Mouse (Mus musculus) heart, embryonic 11.5 days (tissue): Measurements from ENCODE around the gene Pip5k1c. TPM values are rescaled to one million over a fixed set of nuclear protein-coding genes. Genes with fewer than 3 reads are reported as not detected.

Experiments used
- ATAC-seq: fragments of 200-750 bp; cut with Nextera tagmentation; replicated peaks from 2 replicates; pipeline ENCODE4 v1.8.0; 2017; ENCODE audit warnings: moderate library complexity; ENCODE audit not compliant: insufficient number of reproducible peaks, low FRiP score, low TSS enrichment
- H3K27ac ChIP-seq: fragments of 300-500 bp; sonication (generic); 2 replicates; pipeline ENCODE4 v1.5.1; 2014; ENCODE audit warnings: mild to moderate bottlenecking, low read depth, low read length
- H3K27me3 ChIP-seq: fragments of 300-500 bp; sonication (generic); 2 replicates; pipeline ENCODE4 v1.6.1; 2014; ENCODE audit warnings: mild to moderate bottlenecking, low read length, mixed read lengths; ENCODE audit not compliant: control insufficient read depth, insufficient read depth
- H3K36me3 ChIP-seq: fragments of 300-500 bp; sonication (generic); 2 replicates; pipeline ENCODE4 v1.6.1; 2014; ENCODE audit warnings: mild to moderate bottlenecking, low read length, moderate library complexity, mixed read lengths; ENCODE audit not compliant: control insufficient read depth, insufficient read depth
- H3K4me1 ChIP-seq: fragments of 300-500 bp; sonication (generic); 2 replicates; pipeline ENCODE4 v1.6.1; 2014; ENCODE audit warnings: low read length; ENCODE audit not compliant: control insufficient read depth, insufficient read depth
- H3K4me2 ChIP-seq: fragments of 300-500 bp; sonication (generic); 2 replicates; pipeline ENCODE4 v1.6.1; 2014; ENCODE audit warnings: mild to moderate bottlenecking, moderate library complexity
- H3K4me3 ChIP-seq: fragments of 300-500 bp; sonication (generic); 2 replicates; pipeline ENCODE4 v1.5.1; 2014; ENCODE audit warnings: low read depth, low read length
- H3K9ac ChIP-seq: fragments of 300-500 bp; sonication (generic); 2 replicates; pipeline ENCODE4 v1.6.1; 2014; ENCODE audit warnings: mild to moderate bottlenecking, low read depth, low read length, moderate library complexity
- H3K9me3 ChIP-seq: fragments of 300-500 bp; sonication (generic); replicated peaks from 2 replicates; pipeline ENCODE4 v1.6.1; 2016; ENCODE audit warnings: low read length; ENCODE audit not compliant: control insufficient read depth
- WGBS: fragments of 180-500 bp; shearing (Covaris S2); extraction: QIAGEN DNeasy Blood & Tissue Kit; methylation state at CpG from one replicate; pipeline ENCODE4 v1.1.7; 2014; ENCODE audit not compliant: insufficient replicate concordance; 5-methylcytosine and 5-hydroxymethylcytosine counted together
- polyA plus RNA-seq: library from polyadenylated mRNA; unstranded; fragments of >200 nt; fragmentation: Nextera tagmentation; extraction: Ambion mirVana; gene quantifications from 2 replicates; pipeline ENCODE4 v1.2.1, GENCODE M21; 2014

The Pip5k1c gene
- polyA plus RNA-seq, 1 experiment from 2014 or later = 30.2 TPM

DNA sequence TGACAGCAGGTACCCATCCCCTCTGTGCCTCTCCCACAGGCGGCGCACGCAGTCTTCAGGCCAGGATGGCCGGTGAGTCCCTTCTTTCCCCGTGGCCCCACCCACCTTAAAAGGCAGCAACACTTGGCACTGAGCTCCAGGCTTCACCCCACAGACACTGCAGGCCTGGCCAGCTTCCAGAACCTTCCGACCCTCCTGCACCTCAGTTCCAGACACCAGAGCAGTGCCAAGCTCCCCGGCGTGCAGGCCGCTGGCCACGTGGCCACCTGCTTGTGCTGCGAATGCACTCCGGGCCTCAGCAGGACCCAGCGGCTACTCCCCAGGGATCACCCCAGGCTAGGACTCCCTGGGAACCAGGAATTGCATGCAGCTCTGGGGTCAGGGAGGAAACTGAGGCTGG lies 20.8 kb downstream of the Pip5k1c start:
- Histone ChIP-seq H3K27me3 (no peaks in the 10 kb centered on the region), H3K9me3 (no peaks in the 10 kb centered on the region), H3K9ac (no peak overlapping the region), H3K27ac (no peak overlapping the region), H3K4me1 (peaks cover 14% of the 10 kb centered on the region), H3K36me3 (peaks cover 40% of the 10 kb centered on the region), H3K4me3 (no peak overlapping the region), H3K4me2 (no peak overlapping the region)
- WGBS = 93% methylated on average over 13 of the region's 13 CpGs
- ATAC-seq = no peak

- H3K9me3 ChIP-seq = no peaks in the 10 kb centered on the region
- no peak for ATAC-seq
- peaks cover 20% of the 10 kb centered on the region for H3K4me1 ChIP-seq
- H3K4me3 ChIP-seq = no peak overlapping the region
- peaks cover 35% of the 10 kb centered on the region for H3K36me3 ChIP-seq
- no peak overlapping the region for H3K27ac ChIP-seq
- no peak overlapping the region for H3K4me2 ChIP-seq
- H3K9ac ChIP-seq = no peak overlapping the region
- 81% methylated on average over 7 of the region's 7 CpGs for WGBS
- no peaks in the 10 kb centered on the region for H3K27me3 ChIP-seq
These were observed 21.4 kb downstream of the Pip5k1c start for GRCm38 (mm10) chr10:81314201-81314600.

DNA sequence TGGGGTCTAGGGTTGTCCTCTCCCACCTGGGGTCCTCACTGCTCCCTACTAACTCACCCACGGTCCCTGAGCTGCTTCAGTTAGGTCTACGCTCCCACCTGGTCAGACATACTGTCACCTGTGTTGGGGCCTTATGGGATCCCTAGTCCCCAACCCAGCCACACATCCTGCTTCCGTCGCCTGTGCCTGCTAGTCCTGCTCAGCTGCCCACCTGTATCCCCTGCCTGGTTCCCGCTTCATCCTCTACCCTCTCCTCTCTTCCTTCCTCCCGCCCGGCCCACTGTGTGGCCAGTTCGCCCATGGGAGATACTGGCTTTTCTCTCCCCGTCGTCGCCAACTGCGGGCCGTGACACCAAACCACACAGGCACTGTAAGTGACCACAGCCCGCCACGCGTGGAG lies 22.8 kb downstream of the Pip5k1c start:
- H3K4me3 ChIP-seq = no peak overlapping the region
- no peaks in the 10 kb centered on the region for H3K9me3 ChIP-seq
- no peak overlapping the region for H3K9ac ChIP-seq
- WGBS = 89% methylated on average over 16 of the region's 16 CpGs
- H3K27ac ChIP-seq = no peak overlapping the region
- no peak overlapping the region for H3K4me2 ChIP-seq
- H3K36me3 ChIP-seq = peaks cover 29% of the 10 kb centered on the region
- H3K27me3 ChIP-seq = no peaks in the 10 kb centered on the region
- no peak for ATAC-seq
- peaks cover 26% of the 10 kb centered on the region for H3K4me1 ChIP-seq

DNA sequence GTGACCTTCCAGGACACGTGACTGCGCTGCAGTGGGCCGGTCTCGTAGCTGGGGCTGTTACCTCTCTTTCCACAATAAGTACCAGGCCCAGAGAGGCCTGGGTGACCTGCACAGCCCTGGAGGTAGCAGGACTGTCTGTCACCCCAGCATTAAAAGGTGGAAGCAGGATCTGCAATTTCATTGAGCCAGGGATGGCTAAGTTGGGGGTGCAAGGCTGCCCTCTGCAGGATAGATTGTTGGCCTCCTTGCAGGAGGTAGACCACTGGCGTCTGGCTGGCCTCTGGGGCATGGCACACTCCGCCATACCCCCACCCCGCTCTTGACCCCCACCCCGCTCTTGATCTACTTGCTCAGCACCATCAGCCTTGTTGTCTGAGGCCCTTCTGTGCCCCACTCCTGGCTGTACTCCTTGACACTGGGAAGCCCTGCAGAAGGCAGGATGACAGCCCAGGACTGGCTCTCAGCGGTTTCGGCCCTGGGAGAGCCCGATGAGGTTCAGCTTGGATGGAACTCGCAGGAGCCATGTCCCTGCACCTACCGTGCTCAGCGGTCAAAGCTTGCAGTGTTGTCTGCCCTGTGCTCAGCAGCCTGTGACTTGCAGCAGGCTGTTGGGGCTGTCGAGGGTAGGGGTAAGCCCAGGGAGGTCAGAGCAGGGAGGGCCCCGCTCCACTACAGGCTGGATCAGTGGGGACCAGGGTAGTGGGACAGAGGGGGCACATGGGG lies 23.7 kb downstream of the Pip5k1c start:
- H3K9ac ChIP-seq = peak overlapping the region; percentile 66; the same call in 1 of the 2 replicates
- 46% methylated on average over 16 of the region's 16 CpGs for WGBS
- no peaks in the 10 kb centered on the region for H3K9me3 ChIP-seq
- H3K4me2 ChIP-seq = peak overlapping the region; percentile 63
- peaks cover 23% of the 10 kb centered on the region for H3K36me3 ChIP-seq
- H3K4me1 ChIP-seq = peaks cover 26% of the 10 kb centered on the region
- no peaks in the 10 kb centered on the region for H3K27me3 ChIP-seq
- no peak for ATAC-seq
- no peak overlapping the region for H3K27ac ChIP-seq
- peak overlapping the region; percentile 28 for H3K4me3 ChIP-seq

DNA sequence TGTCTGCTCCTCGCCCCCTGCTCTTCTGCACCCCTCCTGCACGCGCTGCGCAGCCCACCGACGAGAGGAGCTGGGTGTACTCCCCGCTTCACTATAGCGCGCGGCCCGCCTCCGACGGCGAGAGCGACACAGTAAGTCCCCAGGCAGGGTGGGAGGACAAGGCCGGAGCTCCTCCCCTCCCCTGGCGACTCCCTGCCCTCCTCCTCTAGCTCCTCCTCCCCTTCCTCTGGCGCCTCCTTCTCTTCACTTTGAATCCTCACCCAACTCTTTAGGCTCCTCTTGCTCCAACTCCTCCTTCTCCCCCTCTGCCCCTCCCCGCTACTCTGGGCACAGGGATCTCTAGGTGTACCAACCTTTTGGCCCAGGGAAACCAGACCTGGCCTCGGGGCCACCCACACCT lies 24.5 kb downstream of the Pip5k1c start:
- no peak overlapping the region for H3K27ac ChIP-seq

GRCm38 (mm10) chr10:81318589-81319329 lies 26.0 kb downstream of the Pip5k1c start:
- Histone ChIP-seq H3K36me3 (peaks cover 25% of the 10 kb centered on the region), H3K9ac (peak overlapping the region; percentile 72; the same call in 1 of the 2 replicates), H3K4me2 (peak overlapping the region; percentile 87), H3K4me3 (no peak overlapping the region), H3K27ac (no peak overlapping the region), H3K9me3 (no peaks in the 10 kb centered on the region), H3K27me3 (no peaks in the 10 kb centered on the region), H3K4me1 (peaks cover 37% of the 10 kb centered on the region)
- WGBS = 87% methylated on average over 13 of the region's 13 CpGs
- ATAC-seq = no peak

More for the DNA sequence above, 24.5 kb downstream of the Pip5k1c start:
- no peaks in the 10 kb centered on the region for H3K27me3 ChIP-seq
- peak overlapping the region; percentile 28 for H3K4me3 ChIP-seq
- 8% methylated on average over 20 of the region's 20 CpGs for WGBS
- no peaks in the 10 kb centered on the region for H3K9me3 ChIP-seq
- H3K9ac ChIP-seq = peak overlapping the region; percentile 66
- no peak for ATAC-seq
- peak overlapping the region; percentile 63 for H3K4me2 ChIP-seq
- H3K4me1 ChIP-seq = peaks cover 34% of the 10 kb centered on the region
- peaks cover 19% of the 10 kb centered on the region for H3K36me3 ChIP-seq

GRCm38 (mm10) chr10:81319330-81319699 lies 26.6 kb downstream of the Pip5k1c start:
- H3K27ac ChIP-seq = peak overlapping the region; percentile 85; the same call in 1 of the 2 replicates
- H3K4me1 ChIP-seq = peaks cover 37% of the 10 kb centered on the region
- H3K36me3 ChIP-seq = peaks cover 25% of the 10 kb centered on the region
- WGBS = 43% methylated on average over 8 of the region's 8 CpGs
- H3K4me3 ChIP-seq = peak overlapping the region; percentile 96
- no peak for ATAC-seq
- peak overlapping the region; percentile 72; the same call in 1 of the 2 replicates for H3K9ac ChIP-seq
- no peaks in the 10 kb centered on the region for H3K9me3 ChIP-seq
- H3K4me2 ChIP-seq = peak overlapping the region; percentile 87
- H3K27me3 ChIP-seq = no peaks in the 10 kb centered on the region

GRCm38 (mm10) chr10:81319741-81320549 lies 27.2 kb downstream of the Pip5k1c start:
- 2% methylated on average over 38 of the region's 38 CpGs for WGBS
- Histone ChIP-seq H3K4me1 (peaks cover 37% of the 10 kb centered on the region), H3K9ac (peak overlapping the region; percentile 72), H3K27ac (peak overlapping the region; percentile 85), H3K36me3 (peaks cover 31% of the 10 kb centered on the region), H3K27me3 (no peaks in the 10 kb centered on the region), H3K4me3 (peak overlapping the region; percentile 96), H3K9me3 (no peaks in the 10 kb centered on the region), H3K4me2 (peak overlapping the region; percentile 87)
- no peak for ATAC-seq
